In genomic region chr6:52171938-52172337, GRCm38 (mm10) we compare ENCODE assay signal across 10 mouse cellular contexts. TPM values are rescaled to one million over a fixed set of nuclear protein-coding genes. Genes with fewer than 3 reads are reported as not detected.
DNase-seq lines count a peak whose midpoint lies in the region; ATAC-seq and TF ChIP-seq lines count a peak whose summit lies in the region.
"Had no signal": no experiment of that assay in that cellular context is flagged by ENCODE, and none has a peak within 500 bp of the region (broad histone marks: within the 10 kb centered on the region; RNA-seq: fewer than 3 reads in every experiment).

No protein-coding gene starts in this region.

- intact Hi-C loops in left cerebral cortex, postnatal 25 days (cut with DNase I), result no loop called here

- no peak for TF ChIP-seq CTCF in lung, embryonic 14.5 days (IDR thresholded peaks at IDR 0.05; ENCODE audit: low read depth)

- peaks cover 14% of the 10 kb centered on the region for H3K4me1 ChIP-seq in lung, embryonic 14.5 days (ENCODE audit: insufficient read depth)
- H3K4me1 ChIP-seq in hindbrain, embryonic 14.5 days (replicated peaks; ENCODE audit: control insufficient read depth, insufficient read depth, low read length), result peaks cover 26% of the 10 kb centered on the region
- peaks cover 28% of the 10 kb centered on the region for H3K4me1 ChIP-seq in stomach, embryonic 16.5 days (ENCODE audit: control insufficient read depth, insufficient read depth, low read length)

- no peaks in the 10 kb centered on the region for H3K9me3 ChIP-seq in lung, embryonic 14.5 days (ENCODE audit: low read depth, low read length)
- no peaks in the 10 kb centered on the region for H3K9me3 ChIP-seq in hindbrain, embryonic 14.5 days (ENCODE audit: control insufficient read depth, low read length)
- no peaks in the 10 kb centered on the region for H3K9me3 ChIP-seq in stomach, embryonic 16.5 days (replicated peaks; ENCODE audit: control insufficient read depth, low read length)

- H3K9ac ChIP-seq in lung, embryonic 14.5 days, result peak overlapping the region; percentile 91
- peak overlapping the region; percentile 99 for H3K9ac ChIP-seq in hindbrain, embryonic 14.5 days
- H3K9ac ChIP-seq in stomach, embryonic 16.5 days (ENCODE audit: low read length), result peak overlapping the region; percentile 81

- peaks cover 49% of the 10 kb centered on the region for H3K27me3 ChIP-seq in lung, embryonic 14.5 days (ENCODE audit: insufficient read depth, low read length)
- peaks cover 61% of the 10 kb centered on the region for H3K27me3 ChIP-seq in hindbrain, embryonic 14.5 days (ENCODE audit: control insufficient read depth, insufficient read depth, low read length)
- H3K27me3 ChIP-seq in stomach, embryonic 16.5 days (ENCODE audit: control insufficient read depth, insufficient read depth, low read length), result no peaks in the 10 kb centered on the region

- peak; percentile 56 for DNase-seq in lung, embryonic 14.5 days
- no peak for DNase-seq in lung, postnatal 14 days
- DNase-seq in hindbrain, embryonic 14.5 days (ENCODE audit: low spot score), result no peak
- peak; percentile 47 to 69 for DNase-seq in kidney, postnatal 4 days
- no peak for DNase-seq in ovary, postnatal 14 days (ENCODE audit: low spot score)
- no peak for DNase-seq in left cerebral cortex, postnatal 25 days (ENCODE audit: low spot score in 2 of 2)
- DNase-seq: right cerebral cortex, postnatal 25 days had no signal

- H3K4me3 ChIP-seq in lung, embryonic 14.5 days (ENCODE audit: low read depth, low read length), result peak overlapping the region; percentile 63
- peak overlapping the region; percentile 71 for H3K4me3 ChIP-seq in hindbrain, embryonic 14.5 days (replicated peaks; ENCODE audit: low read length)
- peak overlapping the region; percentile 48 for H3K4me3 ChIP-seq in stomach, embryonic 16.5 days (replicated peaks; ENCODE audit: low read length)

- 10% methylated on average over 7 of the region's 7 CpGs for WGBS in lung, embryonic 14.5 days
- WGBS in hindbrain, embryonic 14.5 days, result 2% methylated on average over 7 of the region's 7 CpGs
- whole genome bisulfite sequencing in stomach, embryonic 16.5 days, result 11% methylated on average over 7 of the region's 7 CpGs

- peak overlapping the region; percentile 79 for H3K4me2 ChIP-seq in lung, embryonic 14.5 days
- peak overlapping the region; percentile 81 for H3K4me2 ChIP-seq in hindbrain, embryonic 14.5 days (replicated peaks)
- H3K4me2 ChIP-seq in stomach, embryonic 16.5 days (ENCODE audit: low read depth, low read length), result peak overlapping the region; percentile 65

- ATAC-seq in lung, embryonic 14.5 days (ENCODE audit: insufficient read depth), result no peak
- no peak for ATAC-seq in hindbrain, embryonic 14.5 days (ENCODE audit: low FRiP score)
- no peak for ATAC-seq in stomach, embryonic 16.5 days (ENCODE audit: insufficient read depth, low FRiP score)

- peak overlapping the region; percentile 98 for H3K27ac ChIP-seq in lung, embryonic 14.5 days (ENCODE audit: low read depth)
- peak overlapping the region; percentile 100 for H3K27ac ChIP-seq in hindbrain, embryonic 14.5 days
- H3K27ac ChIP-seq in stomach, embryonic 16.5 days (ENCODE audit: low read length), result peak overlapping the region; percentile 99

- H3K36me3 ChIP-seq in lung, embryonic 14.5 days (ENCODE audit: insufficient read depth), result peaks cover 10% of the 10 kb centered on the region
- no peaks in the 10 kb centered on the region for H3K36me3 ChIP-seq in hindbrain, embryonic 14.5 days (replicated peaks; ENCODE audit: control insufficient read depth, insufficient read depth)
- no peaks in the 10 kb centered on the region for H3K36me3 ChIP-seq in stomach, embryonic 16.5 days (ENCODE audit: control insufficient read depth, insufficient read depth, low read length)

RNA-seq across cellular contexts. Expression of gene 5730596B20Rik, which starts 5.4 kb away (rescaled TPM):
- polyA plus RNA-seq in lung, embryonic 14.5 days (2014; fragmentation: Nextera tagmentation; extraction: Ambion mirVana), result 2.3 and 2.6 TPM in 2 replicates
- 4.1 and 5.0 TPM in 2 replicates for polyA plus RNA-seq in hindbrain, embryonic 14.5 days (2014; fragmentation: Nextera tagmentation; extraction: Ambion mirVana)
- polyA plus RNA-seq in stomach, embryonic 16.5 days (2015; fragmentation: Nextera tagmentation; extraction: Ambion mirVana), result 2.1 and 2.6 TPM in 2 replicates
- total RNA-seq in left cerebral cortex, postnatal 25 days (2021), result not detected
- total RNA-seq: layer of hippocampus, adult 18-20 months; megakaryocyte, adult 5-6 weeks had no signal

RNA-seq across cellular contexts. Expression of gene Hoxa2, which starts 7.3 kb away (rescaled TPM):
- polyA plus RNA-seq in lung, embryonic 14.5 days (2014; fragmentation: Nextera tagmentation; extraction: Ambion mirVana), result 14.4 and 15.2 TPM in 2 replicates
- 27.6 and 35.1 TPM in 2 replicates for polyA plus RNA-seq in hindbrain, embryonic 14.5 days (2014; fragmentation: Nextera tagmentation; extraction: Ambion mirVana)
- 7.4 and 8.5 TPM in 2 replicates for polyA plus RNA-seq in stomach, embryonic 16.5 days (2015; fragmentation: Nextera tagmentation; extraction: Ambion mirVana)
- not detected for total RNA-seq in left cerebral cortex, postnatal 25 days (2021)
- total RNA-seq: layer of hippocampus, adult 18-20 months; megakaryocyte, adult 5-6 weeks had no signal

RNA-seq across cellular contexts. Expression of gene Hoxa1, which starts 13.8 kb away (rescaled TPM):
- 1.8 and 1.9 TPM in 2 replicates for polyA plus RNA-seq in lung, embryonic 14.5 days (2014; fragmentation: Nextera tagmentation; extraction: Ambion mirVana)
- polyA plus RNA-seq in hindbrain, embryonic 14.5 days (2014; fragmentation: Nextera tagmentation; extraction: Ambion mirVana), result 2.6 and 3.0 TPM in 2 replicates
- 1.4 and 1.5 TPM in 2 replicates for polyA plus RNA-seq in stomach, embryonic 16.5 days (2015; fragmentation: Nextera tagmentation; extraction: Ambion mirVana)
- total RNA-seq in left cerebral cortex, postnatal 25 days (2021), result not detected
- total RNA-seq: layer of hippocampus, adult 18-20 months; megakaryocyte, adult 5-6 weeks had no signal

RNA-seq across cellular contexts. Expression of gene Hoxa4, which starts 19.6 kb away (rescaled TPM):
- polyA plus RNA-seq in lung, embryonic 14.5 days (2014; fragmentation: Nextera tagmentation; extraction: Ambion mirVana), result 7.0 and 7.7 TPM in 2 replicates
- polyA plus RNA-seq in hindbrain, embryonic 14.5 days (2014; fragmentation: Nextera tagmentation; extraction: Ambion mirVana), result 19.7 and 22.5 TPM in 2 replicates
- polyA plus RNA-seq in stomach, embryonic 16.5 days (2015; fragmentation: Nextera tagmentation; extraction: Ambion mirVana), result 2.5 and 2.8 TPM in 2 replicates
- total RNA-seq in left cerebral cortex, postnatal 25 days (2021), result not detected
- total RNA-seq: layer of hippocampus, adult 18-20 months had no signal

RNA-seq across cellular contexts. Expression of gene Hoxa5, which starts 32.4 kb away (rescaled TPM):
- polyA plus RNA-seq in lung, embryonic 14.5 days (2014; fragmentation: Nextera tagmentation; extraction: Ambion mirVana), result 58.3 and 58.5 TPM in 2 replicates
- polyA plus RNA-seq in hindbrain, embryonic 14.5 days (2014; fragmentation: Nextera tagmentation; extraction: Ambion mirVana), result 175 and 180 TPM in 2 replicates
- 8.8 and 11.0 TPM in 2 replicates for polyA plus RNA-seq in stomach, embryonic 16.5 days (2015; fragmentation: Nextera tagmentation; extraction: Ambion mirVana)
- total RNA-seq in left cerebral cortex, postnatal 25 days (2021), result not detected
- total RNA-seq: layer of hippocampus, adult 18-20 months had no signal

Comparison
In these comparisons a context has a peak if more than half of its experiments do, and no peak if none do; other contexts are left out.
1. DNase-seq: peak in lung, embryonic 14.5 days (single experiment) and kidney, postnatal 4 days (2 of 2); none in lung, postnatal 14 days (single experiment), hindbrain, embryonic 14.5 days (single experiment), ovary, postnatal 14 days (single experiment) and left cerebral cortex, postnatal 25 days (0 of 2).
2. Peak in every context shown above with its lines, with median percentiles within 50 percentile points of each other: H3K27ac ChIP-seq, H3K4me2 ChIP-seq, H3K4me3 ChIP-seq and H3K9ac ChIP-seq.